Mouse (Mus musculus) stomach, embryonic 15.5 days (tissue): Measurements from ENCODE around the gene Mast3. TPM values are rescaled to one million over a fixed set of nuclear protein-coding genes. Genes with fewer than 3 reads are reported as not detected.

ENCODE experiments used
- ATAC-seq: fragments of 200-750 bp; cut with Nextera tagmentation; 2 replicates; pipeline ENCODE4 v1.8.0; 2017; ENCODE audit warnings: low read depth, moderate number of reproducible peaks, moderate TSS enrichment; ENCODE audit not compliant: insufficient read depth, low FRiP score
- H3K27ac ChIP-seq: fragments of 300-500 bp; sonication (generic); 2 replicates; pipeline ENCODE4 v1.5.1; 2015; ENCODE audit warnings: mild to moderate bottlenecking, inconsistent platforms
- H3K27me3 ChIP-seq: fragments of 300-500 bp; sonication (generic); replicated peaks from 2 replicates; pipeline ENCODE4 v1.6.1; 2015; ENCODE audit warnings: inconsistent platforms
- H3K36me3 ChIP-seq: fragments of 300-500 bp; sonication (generic); 2 replicates; pipeline ENCODE4 v1.6.1; 2015; ENCODE audit warnings: inconsistent platforms
- H3K4me1 ChIP-seq: fragments of 300-500 bp; sonication (generic); 2 replicates; pipeline ENCODE4 v1.6.1; 2015; ENCODE audit warnings: inconsistent platforms
- H3K4me2 ChIP-seq: fragments of 300-500 bp; sonication (generic); 2 replicates; pipeline ENCODE4 v1.6.1; 2015; ENCODE audit warnings: mild to moderate bottlenecking, inconsistent platforms
- H3K4me3 ChIP-seq: fragments of 300-500 bp; sonication (generic); replicated peaks from 2 replicates; pipeline ENCODE4 v1.5.1; 2015; ENCODE audit warnings: inconsistent platforms
- H3K9ac ChIP-seq: fragments of 300-500 bp; sonication (generic); 2 replicates; pipeline ENCODE4 v1.6.1; 2015; ENCODE audit warnings: inconsistent platforms
- H3K9me3 ChIP-seq: fragments of 300-500 bp; sonication (generic); 2 replicates; pipeline ENCODE4 v1.6.1; 2016; ENCODE audit warnings: inconsistent platforms
- WGBS: fragments of 180-500 bp; shearing (Covaris S2); methylation state at CpG from one replicate; pipeline ENCODE4 v1.1.7; 2015; 5-methylcytosine and 5-hydroxymethylcytosine counted together
- polyA plus RNA-seq: library from polyadenylated mRNA; unstranded; fragments of >200 nt; fragmentation: Nextera tagmentation; extraction: Ambion mirVana; gene quantifications from 2 replicates; pipeline ENCODE4 v1.2.1, GENCODE M21; 2015

Mast3 gene
- polyA plus RNA-seq, 1 experiment from 2014 or later: 13.3 TPM

DNA sequence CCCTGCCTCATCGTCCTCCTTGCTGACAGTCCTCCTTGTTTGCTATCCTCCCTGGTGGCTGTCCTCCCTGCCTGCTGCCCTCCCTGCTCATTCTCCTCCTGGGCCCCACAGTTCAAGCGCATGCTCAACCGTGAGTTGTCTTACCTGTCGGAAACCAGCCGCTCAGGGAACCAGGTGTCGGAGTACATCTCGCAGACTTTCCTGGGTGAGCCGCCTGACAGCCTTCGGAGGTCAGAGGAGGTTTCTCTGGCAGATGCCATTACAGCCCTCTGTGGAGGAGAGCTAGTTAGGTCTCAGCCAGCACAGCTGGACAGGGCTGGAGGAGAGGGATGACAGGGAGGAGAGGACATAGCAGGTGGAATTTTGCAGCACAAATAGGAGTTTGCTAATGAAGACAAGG is 58.2 kb downstream of the Mast3 start:
- WGBS: 58% methylated on average over 9 of the region's 9 CpGs
- H3K4me1 ChIP-seq: peaks cover 14% of the 10 kb centered on the region
- H3K9me3 ChIP-seq: no peaks in the 10 kb centered on the region
- ATAC-seq: no peak
- H3K9ac ChIP-seq: no peak overlapping the region
- H3K27me3 ChIP-seq: peaks cover 67% of the 10 kb centered on the region
- H3K4me3 ChIP-seq: no peak overlapping the region
- H3K4me2 ChIP-seq: no peak overlapping the region
- no peaks in the 10 kb centered on the region for H3K36me3 ChIP-seq
- no peak overlapping the region for H3K27ac ChIP-seq

GRCm38 (mm10) chr8:70745691-70746220 is 59.1 kb downstream of the Mast3 start:
- Histone ChIP-seq H3K9ac (no peak overlapping the region), H3K9me3 (no peaks in the 10 kb centered on the region), H3K4me3 (no peak overlapping the region), H3K27ac (no peak overlapping the region), H3K4me2 (no peak overlapping the region), H3K27me3 (peaks cover 67% of the 10 kb centered on the region), H3K36me3 (no peaks in the 10 kb centered on the region), H3K4me1 (peaks cover 14% of the 10 kb centered on the region)
- no peak for ATAC-seq
- WGBS: 47% methylated on average over 19 of the region's 19 CpGs

DNA sequence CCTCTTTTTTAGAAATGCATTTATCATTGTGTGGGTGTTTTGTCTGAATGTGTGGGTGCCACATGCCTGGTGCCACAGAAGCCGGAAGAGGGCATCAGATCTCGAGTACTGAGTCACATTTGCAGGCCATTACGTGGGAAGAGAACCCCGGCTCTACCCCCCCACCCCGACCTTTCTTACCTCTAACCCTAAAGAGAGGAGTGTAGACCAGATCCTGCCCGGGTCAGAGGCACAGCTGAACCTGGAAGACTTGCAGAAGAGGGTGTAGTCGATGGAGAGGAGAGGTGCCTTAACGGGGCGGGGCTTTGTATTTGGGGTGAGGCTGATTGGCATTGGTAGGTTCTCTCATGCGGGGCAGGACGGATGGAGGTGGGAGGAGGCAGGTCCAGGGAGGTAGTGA is 60.0 kb downstream of the Mast3 start:
- 48% methylated on average over 11 of the region's 11 CpGs for WGBS
- Histone ChIP-seq H3K4me1 (peaks cover 14% of the 10 kb centered on the region), H3K27ac (no peak overlapping the region), H3K4me3 (no peak overlapping the region), H3K27me3 (peaks cover 67% of the 10 kb centered on the region), H3K9me3 (no peaks in the 10 kb centered on the region), H3K9ac (no peak overlapping the region), H3K4me2 (no peak overlapping the region), H3K36me3 (no peaks in the 10 kb centered on the region)
- ATAC-seq: no peak

DNA sequence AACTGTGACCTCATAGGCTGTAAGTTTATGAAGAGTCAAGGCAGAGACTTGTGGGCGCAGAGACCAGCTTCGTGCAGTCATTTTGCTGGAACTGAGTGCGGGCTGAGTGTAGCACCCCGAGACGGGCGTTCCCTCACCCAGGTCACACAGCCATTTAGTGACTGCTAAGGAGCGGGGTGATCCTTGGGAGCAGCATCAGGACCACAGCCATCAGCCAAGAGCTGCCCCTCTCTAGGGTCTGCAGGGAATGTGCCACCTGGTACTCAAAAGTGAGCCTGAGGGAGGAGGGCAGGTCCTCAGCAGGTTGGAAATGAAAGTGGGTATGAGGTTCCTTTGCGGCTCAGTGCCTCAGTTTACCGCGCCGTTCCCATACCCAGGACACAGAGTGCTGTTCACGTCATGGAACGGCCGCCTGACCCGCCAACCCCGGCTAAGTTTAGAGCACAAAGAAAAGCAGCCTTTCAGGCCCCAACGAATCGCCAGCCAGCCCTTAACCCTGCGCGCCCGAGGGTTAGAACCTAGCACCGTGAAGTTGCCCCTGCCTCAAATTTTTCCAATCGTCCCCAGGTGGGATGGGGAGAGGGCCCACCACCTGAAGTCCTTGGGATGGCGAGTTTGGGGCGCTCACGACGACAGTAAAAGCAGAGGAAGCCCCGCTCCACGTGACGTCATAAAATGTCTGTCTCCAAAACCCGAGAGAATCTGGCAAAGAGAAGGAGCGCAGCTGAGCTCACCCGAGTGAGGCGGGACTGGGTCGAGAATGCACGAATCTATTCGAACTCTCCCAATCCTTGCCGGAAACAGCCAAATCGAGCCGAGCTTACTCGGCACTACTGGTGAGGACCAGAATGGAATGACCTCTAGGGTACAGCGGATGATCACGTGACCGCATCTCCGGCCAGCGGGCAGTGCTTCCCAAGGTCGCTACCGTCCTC is 60.9 kb downstream of the Mast3 start:
- peak overlapping the region; percentile 54 for H3K4me2 ChIP-seq
- peaks cover 14% of the 10 kb centered on the region for H3K4me1 ChIP-seq
- H3K36me3 ChIP-seq: no peaks in the 10 kb centered on the region
- H3K27ac ChIP-seq: no peak overlapping the region
- H3K27me3 ChIP-seq: peaks cover 67% of the 10 kb centered on the region
- H3K9me3 ChIP-seq: no peaks in the 10 kb centered on the region
- H3K4me3 ChIP-seq: peak overlapping the region; percentile 22
- ATAC-seq: 0 out of 2 replicates have a peak, but pooled peaks have one; percentile 11
- no peak overlapping the region for H3K9ac ChIP-seq
- 5% methylated on average over 48 of the region's 48 CpGs for WGBS

DNA sequence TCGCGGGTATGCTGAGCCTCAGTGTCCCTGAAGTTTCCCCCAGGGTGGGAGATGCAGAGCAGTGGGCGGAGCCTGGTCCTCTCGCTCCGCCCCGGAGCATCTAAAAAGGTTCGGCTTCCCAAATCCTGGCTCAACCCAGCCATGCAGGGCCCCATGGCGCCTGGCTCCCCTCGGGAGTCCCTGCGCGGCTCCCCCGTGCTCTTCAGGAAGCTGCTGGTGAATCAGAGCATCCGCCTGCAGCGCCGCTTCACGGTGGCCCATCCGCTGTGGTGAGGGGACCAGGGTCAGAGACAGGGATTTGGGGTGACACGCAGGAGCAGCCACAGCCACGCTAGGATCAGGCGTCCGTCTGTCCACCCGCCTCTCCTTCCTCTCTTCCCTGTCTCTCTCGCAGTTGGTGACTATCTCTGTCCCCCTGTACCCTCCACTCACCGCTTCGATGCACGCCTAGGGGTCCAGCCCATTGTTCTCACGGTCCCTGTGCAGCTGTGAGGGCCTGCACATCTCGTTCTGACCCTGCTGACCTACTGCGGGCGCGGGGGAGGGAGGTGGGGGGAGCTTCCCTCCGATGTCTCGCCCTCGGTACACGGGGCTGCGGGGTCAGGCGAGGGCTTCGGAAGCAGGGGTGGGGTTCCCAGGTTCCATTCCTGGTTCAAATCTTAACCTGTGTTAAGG is 61.7 kb downstream of the Mast3 start:
- Histone ChIP-seq H3K27me3 (peaks cover 67% of the 10 kb centered on the region), H3K4me3 (peak overlapping the region; percentile 5; the same call in 1 of the 2 replicates), H3K27ac (no peak overlapping the region), H3K36me3 (no peaks in the 10 kb centered on the region), H3K9ac (no peak overlapping the region), H3K4me2 (peak overlapping the region; percentile 54), H3K4me1 (peaks cover 14% of the 10 kb centered on the region), H3K9me3 (no peaks in the 10 kb centered on the region)
- ATAC-seq: no peak
- WGBS: 6% methylated on average over 38 of the region's 38 CpGs

GRCm38 (mm10) chr8:70742176-70742575 is 62.7 kb downstream of the Mast3 start:
- H3K4me2 ChIP-seq: no peak overlapping the region
- no peak for ATAC-seq
- no peak overlapping the region for H3K9ac ChIP-seq
- H3K4me3 ChIP-seq: no peak overlapping the region
- H3K9me3 ChIP-seq: no peaks in the 10 kb centered on the region
- peaks cover 59% of the 10 kb centered on the region for H3K27me3 ChIP-seq
- 46% methylated on average over 11 of the region's 11 CpGs for WGBS
- no peak overlapping the region for H3K27ac ChIP-seq
- no peaks in the 10 kb centered on the region for H3K36me3 ChIP-seq
- peaks cover 14% of the 10 kb centered on the region for H3K4me1 ChIP-seq

DNA sequence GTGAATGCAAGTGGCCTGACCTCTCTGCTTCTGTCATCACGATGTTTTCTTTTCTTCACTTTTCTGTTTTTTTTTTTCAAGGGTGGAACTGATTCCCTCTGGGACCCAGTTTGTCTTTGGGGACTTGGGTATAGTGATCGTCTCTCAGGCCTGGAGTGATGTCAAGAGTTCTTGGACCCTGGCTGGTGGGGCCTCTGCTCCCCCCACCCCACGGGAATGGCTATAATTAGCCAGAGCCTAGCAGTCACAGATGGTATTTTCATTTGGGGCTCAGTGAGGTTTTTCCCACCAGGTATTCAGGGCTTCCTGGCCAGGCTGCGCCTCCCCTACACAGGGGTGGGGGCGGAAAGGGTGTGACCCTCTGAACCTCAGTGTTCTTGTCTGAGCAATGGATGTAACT is 63.2 kb downstream of the Mast3 start:
- Histone ChIP-seq H3K4me1 (peaks cover 14% of the 10 kb centered on the region), H3K9ac (no peak overlapping the region), H3K9me3 (no peaks in the 10 kb centered on the region), H3K27ac (no peak overlapping the region), H3K36me3 (no peaks in the 10 kb centered on the region), H3K4me2 (no peak overlapping the region), H3K27me3 (peaks cover 54% of the 10 kb centered on the region), H3K4me3 (no peak overlapping the region)
- no peak for ATAC-seq
- 54% methylated on average over 5 of the region's 5 CpGs for WGBS

DNA sequence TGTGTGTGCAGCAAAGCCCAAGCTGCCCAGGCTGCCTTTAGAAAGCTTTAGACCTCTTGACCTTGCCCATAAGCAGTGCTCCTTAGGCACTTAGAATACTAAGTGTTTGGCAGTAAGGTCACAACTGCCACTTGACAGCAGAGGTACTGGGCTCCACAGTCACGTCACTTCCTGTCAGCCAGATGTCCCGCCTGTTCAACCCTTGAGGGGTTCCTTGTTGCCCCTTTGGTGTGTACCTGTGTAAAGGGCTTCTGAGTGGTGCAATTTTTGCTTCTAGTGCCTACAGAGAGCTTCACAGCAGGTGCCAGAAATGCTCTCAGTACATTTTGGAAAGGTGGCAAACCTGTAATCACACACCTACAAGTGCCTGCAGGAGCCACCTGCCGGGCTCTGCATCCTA is 66.6 kb downstream of the Mast3 start:
- Histone ChIP-seq H3K36me3 (no peaks in the 10 kb centered on the region), H3K9ac (no peak overlapping the region), H3K4me1 (peaks cover 4% of the 10 kb centered on the region; the same call in 1 of the 2 replicates), H3K27ac (no peak overlapping the region), H3K9me3 (no peaks in the 10 kb centered on the region), H3K4me2 (no peak overlapping the region), H3K4me3 (no peak overlapping the region), H3K27me3 (peaks cover 21% of the 10 kb centered on the region)
- ATAC-seq: no peak
- 45% methylated on average over 3 of the region's 3 CpGs for WGBS

GRCm38 (mm10) chr8:70737705-70738104 is 67.1 kb downstream of the Mast3 start:
- no peak for ATAC-seq
- Histone ChIP-seq H3K27me3 (peaks cover 16% of the 10 kb centered on the region), H3K4me3 (no peak overlapping the region), H3K4me1 (no peaks in the 10 kb centered on the region), H3K36me3 (no peaks in the 10 kb centered on the region), H3K9me3 (no peaks in the 10 kb centered on the region), H3K9ac (no peak overlapping the region), H3K4me2 (no peak overlapping the region), H3K27ac (no peak overlapping the region)
- WGBS: 64% methylated on average over 5 of the region's 5 CpGs

- ATAC-seq: no peak
These were observed 73.9 kb downstream of the Mast3 start for GRCm38 (mm10) chr8:70730956-70731355.

GRCm38 (mm10) chr8:70729808-70730475 is 74.9 kb downstream of the Mast3 start:
- Histone ChIP-seq H3K4me2 (peak overlapping the region; percentile 59), H3K4me1 (0 out of 2 replicates have a peak, but pooled peaks cover 2% of the 10 kb centered on the region), H3K27ac (no peak overlapping the region), H3K9me3 (no peaks in the 10 kb centered on the region), H3K36me3 (no peaks in the 10 kb centered on the region), H3K9ac (no peak overlapping the region), H3K27me3 (peaks cover 24% of the 10 kb centered on the region; the same call in 1 of the 2 replicates), H3K4me3 (peak overlapping the region; percentile 32)
- WGBS: 3% methylated on average over 34 of the region's 34 CpGs
- ATAC-seq: peak; percentile 25; the same call in 1 of the 2 replicates

More at GRCm38 (mm10) chr8:70730956-70731355, 73.9 kb downstream of the Mast3 start:
- no peak overlapping the region for H3K4me2 ChIP-seq
- peaks cover 24% of the 10 kb centered on the region; the same call in 1 of the 2 replicates for H3K27me3 ChIP-seq
- WGBS: 84% methylated on average over 4 of the region's 4 CpGs
- no peaks in the 10 kb centered on the region for H3K36me3 ChIP-seq
- no peak overlapping the region for H3K9ac ChIP-seq
- no peak overlapping the region for H3K27ac ChIP-seq
- 0 out of 2 replicates have a peak, but pooled peaks cover 2% of the 10 kb centered on the region for H3K4me1 ChIP-seq
- no peaks in the 10 kb centered on the region for H3K9me3 ChIP-seq
- H3K4me3 ChIP-seq: no peak overlapping the region
